Mouse (Mus musculus) ovary, adult 10 weeks (tissue): ENCODE data around the gene Ctss. TPM values are rescaled to one million over a fixed set of nuclear protein-coding genes. Genes with fewer than 3 reads are reported as not detected.

Experiments
- polyA plus RNA-seq: library from polyadenylated mRNA; stranded (reverse); fragments of 350-450 nt; fragmentation: Illumina TruSeq; extraction: RNeasy Lipid Tissue Mini Kit (QIAGEN cat#74804); gene quantifications from one replicate; pipeline ENCODE4 v1.2.3, GENCODE M21; 2014

The Ctss gene
- polyA plus RNA-seq, result 290 TPM

DNA sequence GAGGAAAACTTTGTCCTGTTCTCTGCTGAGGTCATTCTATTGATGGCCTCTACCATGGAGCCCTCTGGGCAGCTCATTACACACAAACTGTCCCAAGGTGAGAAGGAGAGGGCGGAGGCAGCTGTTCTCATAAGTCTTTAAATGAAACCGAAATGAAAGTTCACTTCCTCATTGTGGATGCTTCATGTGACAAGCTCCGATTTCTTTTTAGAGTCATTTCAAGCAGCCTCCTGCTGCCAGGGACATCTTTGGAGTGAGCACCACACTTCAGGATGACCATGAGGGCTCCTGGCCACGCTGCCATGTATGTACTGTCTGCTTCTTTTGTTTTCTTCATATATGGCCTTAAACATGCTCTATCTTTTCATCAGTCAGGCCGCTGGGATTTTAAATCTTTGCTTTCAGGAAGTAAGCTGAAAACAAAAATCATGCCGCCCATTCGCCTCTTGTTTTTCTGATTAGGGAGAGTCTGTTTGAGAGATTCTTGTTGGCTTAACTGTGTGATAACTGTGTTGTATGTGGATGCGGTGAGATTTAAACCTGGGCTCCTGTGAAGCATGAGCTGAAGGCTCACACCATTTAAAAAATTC, at the start of gene Ctss:
TSS of gene Ctss (plus strand) at position 165 of the 590 bp plus-strand sequence.

DNA sequence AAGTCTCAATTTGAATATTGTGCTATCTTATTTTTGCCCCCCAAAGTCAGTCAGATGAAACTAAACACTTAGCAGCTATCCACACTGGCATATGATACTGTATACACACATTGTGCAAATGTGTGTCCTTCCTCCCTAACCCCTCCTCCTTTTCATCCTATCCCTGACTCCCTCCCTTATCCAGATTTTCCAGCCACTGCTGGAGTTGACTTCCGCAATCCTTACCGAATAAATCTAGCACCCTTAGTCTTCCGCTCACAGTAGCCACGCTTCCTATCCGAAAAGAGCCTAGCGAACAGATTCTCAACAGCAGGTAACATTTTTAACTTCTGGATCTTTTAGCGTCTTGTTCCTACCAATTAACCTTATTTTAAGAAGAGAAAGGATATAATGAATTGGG, 27.6 kb upstream of the Ctss start, which contains the start of gene Ctsk:
TSS of gene Ctsk (plus strand) at position 233 of the 400 bp plus-strand sequence.

DNA sequence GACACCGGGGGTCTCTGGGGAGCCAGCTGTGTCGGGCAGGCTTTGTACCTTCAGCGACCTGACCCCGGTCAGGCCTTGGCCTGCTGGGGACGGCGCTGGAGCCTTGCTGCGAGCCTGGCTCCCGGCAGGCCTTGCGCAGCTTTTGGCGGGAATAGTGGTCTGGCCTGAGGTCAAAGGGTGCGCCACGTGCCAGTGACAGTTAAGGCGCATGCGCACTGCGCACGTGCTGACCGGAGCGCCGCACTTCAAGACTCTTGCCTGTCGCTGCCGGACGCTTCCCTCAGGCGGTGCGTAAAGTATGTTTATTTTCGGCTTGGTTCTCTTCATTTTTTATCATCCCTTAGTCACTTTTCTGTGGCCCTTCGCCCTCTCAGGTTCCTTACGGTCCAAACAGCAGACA, 32.9 kb downstream of the Ctss start, which contains the start of gene Hormad1:
TSS of gene Hormad1 (plus strand) at position 241 of the 400 bp plus-strand sequence.

DNA sequence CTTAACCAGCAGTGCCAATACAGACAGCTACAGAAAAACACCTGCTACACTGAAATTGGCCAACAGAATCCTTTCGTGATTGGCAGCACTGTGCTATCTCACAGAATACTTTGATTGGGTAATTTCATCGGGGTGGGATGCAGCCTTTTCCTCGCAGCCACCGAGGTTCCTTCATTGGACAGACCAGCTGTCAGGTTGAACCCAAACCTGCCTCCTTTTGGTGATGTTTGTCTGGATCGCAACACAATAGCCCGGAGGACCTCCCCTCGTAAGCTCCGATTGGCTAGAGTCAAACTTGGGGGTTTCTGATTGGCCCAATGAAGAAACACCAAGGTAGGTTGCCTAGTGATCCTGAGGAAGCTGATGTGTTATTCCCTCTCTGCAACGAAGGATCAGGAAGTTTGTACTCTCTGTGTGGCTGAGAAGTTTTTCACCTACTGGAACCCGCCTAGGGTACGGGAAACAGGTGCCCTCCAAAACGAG, 62.1 kb downstream of the Ctss start, which contains the start of gene Golph3l:
TSS of gene Golph3l (plus strand) at position 331 of the 483 bp plus-strand sequence.

Other genes starting within 250 kb of the Ctss start
- 125 TPM for gene Mindy1, start 245.4 kb upstream of the Ctss start, polyA plus RNA-seq
- 13.7 TPM for gene Prune1, start 244.7 kb upstream of the Ctss start, polyA plus RNA-seq
- gene Anxa9, start 219.6 kb upstream of the Ctss start, polyA plus RNA-seq, result 0.66 TPM
- 104 TPM for gene Cers2, start 212.0 kb upstream of the Ctss start, polyA plus RNA-seq
- 28.5 TPM for gene Setdb1, start 169.6 kb upstream of the Ctss start, polyA plus RNA-seq
- gene 4930558C23Rik, start 123.9 kb upstream of the Ctss start, polyA plus RNA-seq, result not detected
- 79.1 TPM for gene Arnt, start 92.4 kb upstream of the Ctss start, polyA plus RNA-seq
- 8.8 TPM for gene Ctsk, start 27.5 kb upstream of the Ctss start, polyA plus RNA-seq
- not detected for gene Hormad1, start 32.9 kb downstream of the Ctss start, polyA plus RNA-seq
- gene Golph3l, start 62.1 kb downstream of the Ctss start, polyA plus RNA-seq, result 138 TPM
- gene Ensa, start 98.2 kb downstream of the Ctss start, polyA plus RNA-seq, result 38.7 TPM
- 288 TPM for gene Mcl1, start 132.0 kb downstream of the Ctss start, polyA plus RNA-seq
- gene Adamtsl4, start 161.1 kb downstream of the Ctss start, polyA plus RNA-seq, result 0.51 TPM
- 5.2 TPM for gene Ecm1, start 212.8 kb downstream of the Ctss start, polyA plus RNA-seq
- 10.5 TPM for gene Tars2, start 233.4 kb downstream of the Ctss start, polyA plus RNA-seq